Mouse (Mus musculus): ENCODE data around the gene Zbtb16.

- TF ChIP-seq POLR2A (IDR thresholded peaks at IDR 0.05; ENCODE audit: insufficient read length, low read depth) (no peak), MAX (IDR thresholded peaks at IDR 0.05; ENCODE audit: low read depth) (no peak), USF1 (IDR thresholded peaks at IDR 0.05; ENCODE audit: low read depth) (no peak), CEBPB (IDR thresholded peaks at IDR 0.05; ENCODE audit: insufficient read depth, poor library complexity, severe bottlenecking) (no peak), MYOG (IDR thresholded peaks at IDR 0.05; ENCODE audit: control insufficient read depth in 1 of 3, insufficient read depth in 1 of 3, insufficient read length in 2 of 3, low read depth in 2 of 3) (no peak), MYOD1 (IDR thresholded peaks at IDR 0.05; ENCODE audit: control insufficient read depth in 1 of 3, insufficient read length in 2 of 3, low read depth in 2 of 3) (no peak), TCF12 (IDR thresholded peaks at IDR 0.05; ENCODE audit: insufficient read depth, poor library complexity, severe bottlenecking) (no peak), E2F4 (IDR thresholded peaks at IDR 0.05; ENCODE audit: insufficient read depth) (no peak)
Measured at GRCm38 (mm10) chr9:48649098-48649766, 186.8 kb downstream of the Zbtb16 start.
